Mouse (Mus musculus) lung, adult 2 months (tissue): ENCODE data around the gene Grip1. TPM values are rescaled to one million over a fixed set of nuclear protein-coding genes. Genes with fewer than 3 reads are reported as not detected.

ENCODE experiments used
- DNase-seq: peaks from one replicate; pipeline ENCODE4 v3.0.0; 2022
- H3K4me1 ChIP-seq: fragments of 200-500 bp; 2 replicates; pipeline ENCODE4 v1.6.1; 2011; ENCODE audit warnings: low read length; ENCODE audit not compliant: control insufficient read depth, insufficient read depth
- H3K4me3 ChIP-seq: fragments of 200-500 bp; replicated peaks from 2 replicates; pipeline ENCODE3; 2011; ENCODE audit warnings: low read depth, mild to moderate bottlenecking, control low read depth, low read length; ENCODE audit errors: extremely low read depth
- CTCF ChIP-seq: fragments of 200-500 bp; IDR thresholded peaks from 2 replicates; pipeline ENCODE4 v1.5.1; 2011; ENCODE audit warnings: mild to moderate bottlenecking, low read length, control low read depth; ENCODE audit not compliant: insufficient read depth
- POLR2A ChIP-seq: fragments of 200-500 bp; IDR thresholded peaks from 2 replicates; pipeline ENCODE4 v1.6.1; 2011; ENCODE audit warnings: low read depth, mild to moderate bottlenecking, control low read depth, low read length, borderline replicate concordance; ENCODE audit errors: extremely low read depth
- WGBS: fragments of 180-500 bp; shearing (Covaris S2); methylation state at CpG from one replicate; pipeline ENCODE4 v1.1.7; 2018; 5-methylcytosine and 5-hydroxymethylcytosine counted together
- polyA plus RNA-seq: library from polyadenylated mRNA; depleted of rRNA; stranded (reverse); fragments of >200 nt; gene quantifications from 2 replicates; pipeline ENCODE4 v1.2.3, GENCODE M21; 2012

Gene Grip1
- polyA plus RNA-seq, 1 experiment: 1.3 TPM

DNA sequence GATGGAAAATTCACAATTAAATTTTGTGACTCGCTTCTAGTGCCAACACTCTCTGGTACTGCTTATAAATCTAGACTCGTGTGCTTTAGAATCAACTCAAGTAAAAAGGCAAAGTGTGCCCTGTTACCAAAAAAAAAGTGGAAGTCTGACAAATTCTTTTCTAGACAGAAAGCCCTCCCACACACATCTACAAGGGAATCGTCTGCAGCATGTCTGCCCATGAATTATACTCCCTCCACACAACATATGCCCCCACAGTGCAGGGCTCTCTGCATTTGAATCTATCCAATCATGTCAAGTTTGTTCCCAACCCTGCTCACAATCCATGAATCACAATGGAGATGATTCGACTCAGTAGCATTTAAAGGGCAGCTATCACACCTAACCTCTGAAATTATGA is 380.5 kb downstream of the Grip1 start:
- TF ChIP-seq POLR2A (no peak), CTCF (no peak)
- WGBS: 71% methylated on average over 4 of the region's 4 CpGs
- no peaks in the 10 kb centered on the region for H3K4me1 ChIP-seq
- no peak overlapping the region for H3K4me3 ChIP-seq
- DNase-seq: no peak

DNA sequence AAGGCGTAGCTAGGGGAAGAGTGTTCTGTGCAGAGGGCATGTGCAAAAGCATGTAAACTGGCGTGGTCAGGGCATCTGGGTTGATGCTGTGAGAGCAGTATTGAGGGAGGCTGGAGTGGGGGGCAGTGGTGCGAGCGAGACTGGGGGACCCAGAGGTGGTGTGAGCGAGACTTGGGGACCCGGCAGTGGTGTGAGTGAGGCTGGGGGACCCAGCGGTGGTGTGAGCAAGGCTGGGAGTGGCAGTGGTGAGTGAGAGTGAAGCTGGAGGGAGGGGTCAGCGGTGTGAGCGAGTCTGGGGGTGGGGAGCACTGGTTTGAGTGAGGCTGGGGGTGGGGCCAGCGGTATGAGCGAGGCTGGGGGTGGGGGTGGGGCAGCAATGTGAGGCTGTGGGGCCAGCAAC is 386.0 kb downstream of the Grip1 start:
- WGBS: 83% methylated on average over 11 of the region's 11 CpGs
- DNase-seq: no peak
- no peaks in the 10 kb centered on the region for H3K4me1 ChIP-seq
- no peak for TF ChIP-seq CTCF
- TF ChIP-seq POLR2A: no peak
- H3K4me3 ChIP-seq: no peak overlapping the region

DNA sequence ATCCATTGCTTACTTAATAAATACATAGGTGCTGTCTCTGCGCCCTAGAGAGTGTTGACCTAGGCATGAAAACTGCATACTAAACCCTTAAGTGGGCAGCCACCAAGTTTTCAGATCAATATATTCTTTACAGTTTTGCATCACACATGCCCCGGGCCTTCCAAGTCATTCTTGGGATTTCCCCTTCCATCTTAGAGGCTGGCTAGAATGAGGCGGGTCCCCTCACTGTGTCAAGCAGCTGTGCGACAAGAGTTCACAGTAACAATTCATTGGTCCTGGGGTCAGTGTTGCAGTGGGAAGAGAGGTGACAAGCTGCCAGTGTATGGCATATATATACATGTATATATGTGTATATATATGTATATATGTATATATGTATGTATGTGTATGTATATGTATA is 388.4 kb downstream of the Grip1 start:
- WGBS: 76% methylated on average over 4 of the region's 4 CpGs
- TF ChIP-seq POLR2A: no peak
- no peak for TF ChIP-seq CTCF

DNA sequence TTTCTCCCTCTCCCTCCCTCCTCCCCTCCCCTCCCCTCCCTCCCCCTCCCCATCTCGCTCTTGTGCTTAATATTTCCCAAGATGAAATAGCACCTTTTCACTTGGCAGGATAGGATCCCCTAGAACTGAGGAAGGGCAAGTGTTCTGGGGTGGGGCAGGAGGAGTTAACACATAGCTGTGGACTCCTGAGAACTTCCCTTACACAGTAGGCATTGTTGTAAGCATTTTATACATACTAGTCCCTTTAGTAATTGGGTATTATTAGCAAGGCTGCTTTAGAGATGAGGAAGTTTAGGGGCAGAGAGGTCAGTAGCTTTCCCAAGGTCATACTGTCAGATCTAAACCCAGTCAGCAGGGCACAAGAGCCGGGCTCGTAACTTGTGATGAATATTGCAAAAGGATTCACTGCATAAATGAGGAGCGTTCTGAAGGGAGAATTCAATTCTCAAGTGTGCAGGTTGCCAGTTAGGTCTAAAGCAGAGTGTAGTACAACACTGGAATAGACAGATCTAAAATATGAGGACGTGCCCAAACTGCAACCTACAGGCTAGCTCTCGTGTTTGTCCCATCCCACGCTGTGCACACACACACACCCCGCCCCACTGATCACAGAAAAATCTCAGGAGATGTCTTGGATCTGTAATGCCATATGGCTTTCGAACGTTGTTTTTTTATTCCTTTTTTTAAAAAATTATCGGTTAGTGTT is 392.2 kb downstream of the Grip1 start:
- Histone ChIP-seq H3K4me1 (no peaks in the 10 kb centered on the region), H3K4me3 (no peak overlapping the region)
- DNase-seq: no peak
- TF ChIP-seq POLR2A: no peak
- no peak for TF ChIP-seq CTCF
- 87% methylated on average over 11 of the region's 11 CpGs for WGBS

More for the DNA sequence above, 388.4 kb downstream of the Grip1 start:
- no peak overlapping the region for H3K4me3 ChIP-seq
- H3K4me1 ChIP-seq: no peaks in the 10 kb centered on the region
- DNase-seq: no peak

DNA sequence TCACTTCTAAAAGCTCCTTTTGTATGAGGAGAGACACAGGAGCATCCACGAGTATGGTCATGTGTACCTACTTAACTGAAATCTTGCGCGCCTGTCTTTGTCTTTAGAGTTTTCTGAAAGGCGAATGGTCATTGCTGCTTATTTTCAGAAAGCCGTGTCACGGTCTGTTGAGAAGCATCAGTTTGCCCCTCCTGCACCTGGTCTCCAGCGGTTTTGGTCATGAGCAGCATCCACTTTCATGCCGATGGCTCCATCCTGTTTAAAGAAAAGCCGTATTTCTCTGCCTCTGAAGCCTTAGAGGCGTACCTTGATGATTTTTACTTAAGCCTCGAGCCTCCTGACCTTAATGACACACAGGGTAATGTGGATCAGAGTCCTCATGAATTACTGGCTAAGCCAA is 398.0 kb downstream of the Grip1 start:
- no peaks in the 10 kb centered on the region for H3K4me1 ChIP-seq
- DNase-seq: no peak
- TF ChIP-seq POLR2A (no peak), CTCF (no peak)
- H3K4me3 ChIP-seq: no peak overlapping the region
- 85% methylated on average over 11 of the region's 11 CpGs for WGBS

DNA sequence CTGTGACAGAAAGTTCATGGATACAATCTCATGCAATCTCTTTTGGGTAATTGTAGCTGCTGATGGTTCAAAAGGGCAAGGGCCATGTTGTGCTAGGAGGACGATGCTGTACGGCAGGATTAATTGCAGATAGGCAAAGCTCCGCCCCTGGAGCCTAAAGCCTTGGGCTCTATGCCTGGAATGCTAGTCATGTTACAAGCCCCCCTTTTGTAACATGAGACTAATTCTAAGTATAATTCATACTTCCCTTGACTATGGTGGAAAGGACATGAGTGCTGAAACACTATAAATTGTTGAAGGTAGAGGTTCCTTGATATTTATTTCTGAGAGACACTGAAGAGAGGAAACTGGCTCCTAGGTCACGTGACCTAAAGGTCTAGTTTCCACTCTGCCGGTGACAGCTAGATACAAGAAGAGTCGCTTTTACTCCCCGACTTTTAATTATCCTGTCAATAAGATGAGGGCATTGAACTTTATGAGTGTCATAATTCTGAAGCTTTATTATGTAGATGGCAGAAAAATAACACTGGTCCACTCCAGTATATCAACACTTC is 399.0 kb downstream of the Grip1 start:
- WGBS: 75% methylated on average over 7 of the region's 7 CpGs
- no peaks in the 10 kb centered on the region for H3K4me1 ChIP-seq
- TF ChIP-seq POLR2A (no peak), CTCF (no peak)
- H3K4me3 ChIP-seq: no peak overlapping the region
- DNase-seq: no peak

DNA sequence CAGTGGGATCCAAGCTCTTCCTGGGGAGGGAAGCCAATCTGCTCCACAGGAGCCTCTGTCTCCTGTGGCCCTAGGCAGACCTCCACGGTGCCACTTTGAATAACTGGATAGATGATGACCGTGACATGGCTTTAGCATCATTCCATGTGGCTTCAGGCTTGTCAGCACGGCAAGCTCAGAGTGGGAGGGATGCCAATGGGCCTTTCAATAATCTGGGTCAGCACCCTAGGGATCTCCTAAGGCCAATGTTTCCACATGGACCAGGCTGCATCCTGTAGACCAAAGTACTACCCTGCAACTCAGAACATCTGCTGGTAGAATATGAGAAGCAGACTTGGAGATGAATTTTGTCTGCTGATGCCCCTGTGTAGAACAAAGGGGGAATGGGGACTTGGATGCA is 414.1 kb downstream of the Grip1 start:
- Histone ChIP-seq H3K4me1 (no peaks in the 10 kb centered on the region), H3K4me3 (no peak overlapping the region)
- TF ChIP-seq POLR2A: no peak
- TF ChIP-seq CTCF: no peak
- WGBS: 71% methylated on average over 3 of the region's 3 CpGs
- no peak for DNase-seq

DNA sequence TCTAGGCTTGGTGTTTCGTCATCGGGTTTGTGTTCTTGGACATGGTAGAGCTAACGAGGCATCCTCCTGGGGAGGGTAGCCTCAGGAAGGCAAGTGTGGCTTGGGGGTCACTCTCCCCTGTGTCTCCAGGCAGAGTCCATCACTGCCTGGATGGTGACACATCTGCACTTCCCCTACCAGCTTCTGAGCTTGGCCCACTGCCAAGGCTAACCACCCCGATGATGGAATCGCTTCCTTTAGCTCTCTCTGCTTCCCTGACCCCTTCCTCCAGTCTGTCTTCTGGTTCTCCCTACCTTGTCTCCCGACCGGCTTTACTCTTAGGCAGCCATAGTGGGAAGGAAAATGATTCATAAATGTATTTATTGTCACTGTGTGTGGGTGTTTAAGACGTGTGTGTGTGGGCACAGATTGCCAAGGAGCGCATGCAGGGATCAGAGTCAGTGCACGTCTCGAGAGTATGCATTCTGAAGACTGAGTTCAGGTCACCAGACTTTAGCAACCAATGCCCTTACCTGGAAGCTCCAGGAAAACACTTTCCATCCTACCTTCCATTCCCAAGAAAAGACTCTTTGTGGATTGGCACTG is 415.5 kb downstream of the Grip1 start:
- no peak for DNase-seq
- Histone ChIP-seq H3K4me3 (no peak overlapping the region), H3K4me1 (no peaks in the 10 kb centered on the region)
- no peak for TF ChIP-seq CTCF
- TF ChIP-seq POLR2A: no peak
- 56% methylated on average over 11 of the region's 11 CpGs for WGBS

DNA sequence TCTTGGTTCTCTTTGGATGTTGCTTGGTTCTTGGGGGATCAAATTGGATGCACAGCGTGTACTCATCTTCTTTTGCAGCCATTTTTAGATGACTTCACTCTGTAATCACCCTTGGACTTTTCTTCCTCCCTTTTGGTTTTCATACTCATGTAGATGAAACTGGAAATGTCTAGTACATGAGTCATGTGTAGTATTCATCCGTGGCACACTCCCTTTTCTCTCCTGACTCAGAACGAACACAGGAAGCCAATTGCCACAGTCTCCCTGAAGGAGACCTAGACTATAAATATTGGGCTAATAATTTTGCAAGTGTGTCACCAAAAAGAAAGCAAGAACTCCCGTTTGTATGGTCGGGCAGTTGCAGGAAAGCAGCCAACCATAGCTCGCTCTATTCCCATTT is 423.1 kb downstream of the Grip1 start:
- WGBS: 57% methylated on average over 6 of the region's 6 CpGs
- no peak for TF ChIP-seq CTCF
- no peak for TF ChIP-seq POLR2A
- Histone ChIP-seq H3K4me3 (no peak overlapping the region), H3K4me1 (no peaks in the 10 kb centered on the region)
- DNase-seq: no peak

DNA sequence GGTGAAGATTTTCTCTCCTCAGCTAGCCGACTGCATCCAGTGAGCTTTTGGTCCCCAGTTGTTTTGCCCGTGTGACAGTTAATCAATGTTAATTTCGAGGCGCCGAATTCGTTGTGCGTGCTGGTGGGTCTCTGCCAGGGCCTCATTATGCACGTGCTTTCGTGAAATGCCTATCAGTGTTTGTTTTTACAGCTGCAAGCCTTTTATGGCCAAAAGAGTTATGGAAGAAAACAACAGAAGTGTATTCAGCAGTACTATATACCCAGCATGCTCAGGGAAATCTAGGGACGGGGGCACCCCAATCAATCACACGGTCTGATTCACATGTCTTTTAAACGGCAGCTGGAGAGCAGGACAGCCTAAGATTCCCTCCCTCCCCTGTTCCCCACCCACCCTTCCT is 424.7 kb downstream of the Grip1 start:
- no peaks in the 10 kb centered on the region for H3K4me1 ChIP-seq
- H3K4me3 ChIP-seq: no peak overlapping the region
- WGBS: 47% methylated on average over 12 of the region's 12 CpGs
- no peak for DNase-seq
- TF ChIP-seq CTCF (no peak), POLR2A (no peak)
